9 mouse cellular contexts compared by ENCODE assay signal in genomic region chr5:138137935-138138549, GRCm38 (mm10). TPM values are rescaled to one million over a fixed set of nuclear protein-coding genes. Genes with fewer than 3 reads are reported as not detected.
A peak's percentile ranks its signal among the peaks of the same experiment; 100 is the strongest.
DNase-seq lines count a peak whose midpoint lies in the region; ATAC-seq lines count a peak whose summit lies in the region.
"Had no signal": no experiment of that assay in that cellular context is flagged by ENCODE, and none has a peak within 500 bp of the region (broad histone marks: within the 10 kb centered on the region; RNA-seq: fewer than 3 reads in every experiment).

No protein-coding gene starts in this region.

- H3K4me2 ChIP-seq in heart, embryonic 11.5 days: no peak overlapping the region
- no peak overlapping the region for H3K4me2 ChIP-seq in forebrain, embryonic 15.5 days (replicated peaks)
- H3K4me2 ChIP-seq in neural tube, embryonic 15.5 days: no peak overlapping the region
- H3K4me2 ChIP-seq: embryonic facial prominence, embryonic 13.5 days had no signal

- intact Hi-C loops in heart, postnatal 14 days (cut with DNase I): loop anchor here (2.0 to 10.0 kb wide), 2 partner anchors 251 to 343 kb away; no protein-coding TSS in a partner anchor

- H3K9me3 ChIP-seq in heart, embryonic 11.5 days (replicated peaks; ENCODE audit: control insufficient read depth, low read length): no peaks in the 10 kb centered on the region
- no peaks in the 10 kb centered on the region for H3K9me3 ChIP-seq in forebrain, embryonic 15.5 days
- no peaks in the 10 kb centered on the region for H3K9me3 ChIP-seq in neural tube, embryonic 15.5 days (replicated peaks)
- H3K9me3 ChIP-seq: embryonic facial prominence, embryonic 13.5 days had no signal

- ATAC-seq in heart, embryonic 11.5 days (replicated peaks; ENCODE audit: insufficient number of reproducible peaks, low FRiP score, low TSS enrichment): no peak
- 0 out of 2 replicates have a peak, but pooled peaks have one; percentile 48 for ATAC-seq in forebrain, embryonic 15.5 days (replicated peaks)
- ATAC-seq in neural tube, embryonic 15.5 days (ENCODE audit: low FRiP score): peak; percentile 57; the same call in 1 of the 2 replicates

- 54% methylated on average over 8 of the region's 8 CpGs for WGBS in heart, embryonic 11.5 days (ENCODE audit: insufficient replicate concordance)
- WGBS in forebrain, embryonic 15.5 days: 69% methylated on average over 8 of the region's 8 CpGs
- WGBS in neural tube, embryonic 15.5 days: 62% methylated on average over 8 of the region's 8 CpGs

- peaks cover 2% of the 10 kb centered on the region; the same call in 1 of the 2 replicates for H3K4me1 ChIP-seq in heart, embryonic 11.5 days (ENCODE audit: control insufficient read depth, insufficient read depth, low read length)
- no peaks in the 10 kb centered on the region for H3K4me1 ChIP-seq in forebrain, embryonic 15.5 days
- no peaks in the 10 kb centered on the region for H3K4me1 ChIP-seq in neural tube, embryonic 15.5 days
- H3K4me1 ChIP-seq: embryonic facial prominence, embryonic 13.5 days had no signal

- peaks cover 20% of the 10 kb centered on the region for H3K36me3 ChIP-seq in heart, embryonic 11.5 days (ENCODE audit: control insufficient read depth, insufficient read depth, low read length)
- peaks cover 42% of the 10 kb centered on the region for H3K36me3 ChIP-seq in forebrain, embryonic 15.5 days
- peaks cover 43% of the 10 kb centered on the region for H3K36me3 ChIP-seq in neural tube, embryonic 15.5 days

- no peaks in the 10 kb centered on the region for H3K27me3 ChIP-seq in heart, embryonic 11.5 days (ENCODE audit: control insufficient read depth, insufficient read depth, low read length)
- no peaks in the 10 kb centered on the region for H3K27me3 ChIP-seq in forebrain, embryonic 15.5 days
- no peaks in the 10 kb centered on the region for H3K27me3 ChIP-seq in neural tube, embryonic 15.5 days (replicated peaks)
- H3K27me3 ChIP-seq: embryonic facial prominence, embryonic 13.5 days had no signal

- no peak overlapping the region for H3K4me3 ChIP-seq in heart, embryonic 11.5 days (ENCODE audit: low read depth, low read length)
- no peak overlapping the region for H3K4me3 ChIP-seq in forebrain, embryonic 15.5 days
- H3K4me3 ChIP-seq in neural tube, embryonic 15.5 days (replicated peaks): no peak overlapping the region
- H3K4me3 ChIP-seq: embryonic facial prominence, embryonic 13.5 days had no signal

- peak; percentile 4 to 51 for DNase-seq in heart, postnatal 14 days
- DNase-seq in CD4-positive helper T cell, adult 2 months (ENCODE audit: low read depth, low spot score): peak; percentile 55
- DNase-seq in Muller cell, postnatal 12 days (ENCODE audit: inconsistent ontology term): peak; percentile 29
- DNase-seq in liver: peak; percentile 19
- no peak for DNase-seq in urinary bladder, postnatal 4 days (ENCODE audit: low spot score in 2 of 2)

- H3K27ac ChIP-seq in heart, embryonic 11.5 days (ENCODE audit: low read depth, low read length): no peak overlapping the region
- H3K27ac ChIP-seq in forebrain, embryonic 15.5 days (replicated peaks): no peak overlapping the region
- no peak overlapping the region for H3K27ac ChIP-seq in neural tube, embryonic 15.5 days (replicated peaks)
- H3K27ac ChIP-seq: embryonic facial prominence, embryonic 13.5 days had no signal

- H3K9ac ChIP-seq in heart, embryonic 11.5 days (ENCODE audit: low read depth, low read length): no peak overlapping the region
- H3K9ac ChIP-seq in forebrain, embryonic 15.5 days (replicated peaks): no peak overlapping the region
- H3K9ac ChIP-seq in neural tube, embryonic 15.5 days (replicated peaks): no peak overlapping the region
- H3K9ac ChIP-seq: embryonic facial prominence, embryonic 13.5 days had no signal

RNA-seq across cellular contexts. Expression of gene Zfp113, which starts 17.5 kb away (rescaled TPM):
- total RNA-seq in heart, postnatal 14 days (2021): 10 to 100 TPM in 1 of 2 experiments, 1 to 10 TPM in 1; 8.0 to 10.9 TPM
- 8.0 and 10.0 TPM in 2 replicates for polyA plus RNA-seq in heart, embryonic 11.5 days (2014; fragmentation: Nextera tagmentation; extraction: Ambion mirVana)
- 42.5 and 47.1 TPM in 2 replicates for polyA plus RNA-seq in forebrain, embryonic 15.5 days (2015; fragmentation: Nextera tagmentation; extraction: Ambion mirVana)
- polyA plus RNA-seq in neural tube, embryonic 15.5 days (2015; fragmentation: Nextera tagmentation; extraction: Ambion mirVana): 22.0 and 24.9 TPM in 2 replicates

RNA-seq across cellular contexts. Expression of gene Zscan21, which starts 21.3 kb away (rescaled TPM):
- total RNA-seq in heart, postnatal 14 days (2021): 10 to 100 TPM; 13.7 to 14.2 TPM
- polyA plus RNA-seq in heart, embryonic 11.5 days (2014; fragmentation: Nextera tagmentation; extraction: Ambion mirVana): 45.7 and 48.5 TPM in 2 replicates
- 113 and 118 TPM in 2 replicates for polyA plus RNA-seq in forebrain, embryonic 15.5 days (2015; fragmentation: Nextera tagmentation; extraction: Ambion mirVana)
- polyA plus RNA-seq in neural tube, embryonic 15.5 days (2015; fragmentation: Nextera tagmentation; extraction: Ambion mirVana): 75.3 and 80.5 TPM in 2 replicates

RNA-seq across cellular contexts. Expression of gene Cops6, which starts 22.8 kb away (rescaled TPM):
- 100 to 1,000 TPM; 124 TPM for total RNA-seq in heart, postnatal 14 days (2021)
- 253 and 277 TPM in 2 replicates for polyA plus RNA-seq in heart, embryonic 11.5 days (2014; fragmentation: Nextera tagmentation; extraction: Ambion mirVana)
- polyA plus RNA-seq in forebrain, embryonic 15.5 days (2015; fragmentation: Nextera tagmentation; extraction: Ambion mirVana): 289 and 293 TPM in 2 replicates
- polyA plus RNA-seq in neural tube, embryonic 15.5 days (2015; fragmentation: Nextera tagmentation; extraction: Ambion mirVana): 325 and 328 TPM in 2 replicates

RNA-seq across cellular contexts. Expression of gene Ap4m1, which starts 33.8 kb away (rescaled TPM):
- total RNA-seq in heart, postnatal 14 days (2021): 10 to 100 TPM in 1 of 2 experiments, 1 to 10 TPM in 1; 9.2 to 10.9 TPM
- 10.2 TPM in 2 replicates for polyA plus RNA-seq in heart, embryonic 11.5 days (2014; fragmentation: Nextera tagmentation; extraction: Ambion mirVana)
- polyA plus RNA-seq in forebrain, embryonic 15.5 days (2015; fragmentation: Nextera tagmentation; extraction: Ambion mirVana): 29.5 and 29.6 TPM in 2 replicates
- 22.8 and 23.0 TPM in 2 replicates for polyA plus RNA-seq in neural tube, embryonic 15.5 days (2015; fragmentation: Nextera tagmentation; extraction: Ambion mirVana)

RNA-seq across cellular contexts. Expression of gene Mcm7, which starts 34.2 kb away (rescaled TPM):
- 10 to 100 TPM; 13.0 to 19.2 TPM for total RNA-seq in heart, postnatal 14 days (2021)
- polyA plus RNA-seq in heart, embryonic 11.5 days (2014; fragmentation: Nextera tagmentation; extraction: Ambion mirVana): 139 and 143 TPM in 2 replicates
- 188 and 191 TPM in 2 replicates for polyA plus RNA-seq in forebrain, embryonic 15.5 days (2015; fragmentation: Nextera tagmentation; extraction: Ambion mirVana)
- polyA plus RNA-seq in neural tube, embryonic 15.5 days (2015; fragmentation: Nextera tagmentation; extraction: Ambion mirVana): 62.9 and 99.9 TPM in 2 replicates

Comparison
In these comparisons a context has a peak if more than half of its experiments do, and no peak if none do; other contexts are left out.
1. DNase-seq: peak in heart, postnatal 14 days (2 of 2), CD4-positive helper T cell, adult 2 months (single experiment), Muller cell, postnatal 12 days (single experiment) and liver (single experiment); none in urinary bladder, postnatal 4 days (0 of 2).